Mouse (Mus musculus): ENCODE results near the gene Ccdc188. TPM values are rescaled to one million over a fixed set of nuclear protein-coding genes. Genes with fewer than 3 reads are reported as not detected.

Ccdc188 gene
- polyA plus RNA-seq (2012; rRNA removed): not detected in 2 replicates

DNA sequence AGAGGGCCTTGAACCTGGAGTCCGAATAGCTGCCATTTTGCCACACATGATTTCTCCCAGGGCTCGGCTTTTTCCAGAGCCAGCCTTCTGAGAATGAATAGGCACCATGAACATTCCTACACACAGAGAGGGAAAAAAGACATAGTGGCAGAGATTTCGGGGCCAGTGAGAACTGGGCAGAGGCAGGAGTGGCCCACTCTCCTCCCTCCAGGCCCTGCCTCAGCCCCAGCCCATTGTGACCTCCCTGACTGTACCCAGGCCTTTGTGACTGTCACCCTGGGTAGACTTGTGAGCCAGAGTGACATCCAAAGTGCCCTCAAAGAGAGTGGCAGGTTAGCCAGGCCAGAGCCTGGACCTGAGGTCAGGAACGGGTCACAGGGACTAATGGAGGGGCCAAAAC, at the start of gene Ccdc188:
Gene Ccdc188, plus strand, starts transcription at position 301 of the 400 bp plus-strand sequence.

DNA sequence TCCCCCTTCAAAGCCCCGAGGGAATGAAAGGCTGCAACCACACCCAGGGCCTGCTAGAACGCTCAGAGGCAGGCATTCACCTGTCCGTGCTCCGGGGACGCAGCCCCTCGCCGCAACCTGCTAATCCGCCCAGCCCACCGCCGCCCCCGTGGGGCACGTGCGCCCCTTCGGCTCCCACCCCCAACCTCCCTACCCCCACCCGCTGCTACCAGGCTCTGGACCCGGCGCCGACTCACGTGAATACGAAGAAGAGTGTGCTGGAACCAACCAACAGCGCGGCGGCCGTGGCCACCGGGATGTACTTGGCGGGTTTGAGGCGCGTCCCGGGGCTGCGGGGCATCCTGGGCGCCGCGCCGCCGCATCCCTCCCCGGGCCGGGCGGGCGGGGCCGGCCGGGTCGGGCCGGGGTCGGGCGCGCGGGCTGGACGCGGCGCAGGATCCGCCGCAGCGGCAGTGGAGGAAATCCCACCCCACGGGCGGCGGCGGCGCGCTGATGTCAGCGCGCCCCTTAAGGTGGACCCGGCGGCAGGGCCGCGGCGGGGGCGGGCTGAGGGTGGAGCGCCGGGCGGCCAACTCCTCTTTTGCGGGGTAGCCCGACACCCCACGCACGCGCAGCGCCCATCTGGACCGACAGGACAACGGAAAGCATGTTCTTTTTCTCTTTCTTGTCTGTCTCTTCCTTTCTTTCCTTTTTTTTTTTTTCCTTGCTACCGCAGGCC, 17.2 kb downstream of the Ccdc188 start, which contains the start of gene Zdhhc8:
Gene Zdhhc8, minus strand, starts transcription at position 466 of the 718 bp plus-strand sequence.

DNA sequence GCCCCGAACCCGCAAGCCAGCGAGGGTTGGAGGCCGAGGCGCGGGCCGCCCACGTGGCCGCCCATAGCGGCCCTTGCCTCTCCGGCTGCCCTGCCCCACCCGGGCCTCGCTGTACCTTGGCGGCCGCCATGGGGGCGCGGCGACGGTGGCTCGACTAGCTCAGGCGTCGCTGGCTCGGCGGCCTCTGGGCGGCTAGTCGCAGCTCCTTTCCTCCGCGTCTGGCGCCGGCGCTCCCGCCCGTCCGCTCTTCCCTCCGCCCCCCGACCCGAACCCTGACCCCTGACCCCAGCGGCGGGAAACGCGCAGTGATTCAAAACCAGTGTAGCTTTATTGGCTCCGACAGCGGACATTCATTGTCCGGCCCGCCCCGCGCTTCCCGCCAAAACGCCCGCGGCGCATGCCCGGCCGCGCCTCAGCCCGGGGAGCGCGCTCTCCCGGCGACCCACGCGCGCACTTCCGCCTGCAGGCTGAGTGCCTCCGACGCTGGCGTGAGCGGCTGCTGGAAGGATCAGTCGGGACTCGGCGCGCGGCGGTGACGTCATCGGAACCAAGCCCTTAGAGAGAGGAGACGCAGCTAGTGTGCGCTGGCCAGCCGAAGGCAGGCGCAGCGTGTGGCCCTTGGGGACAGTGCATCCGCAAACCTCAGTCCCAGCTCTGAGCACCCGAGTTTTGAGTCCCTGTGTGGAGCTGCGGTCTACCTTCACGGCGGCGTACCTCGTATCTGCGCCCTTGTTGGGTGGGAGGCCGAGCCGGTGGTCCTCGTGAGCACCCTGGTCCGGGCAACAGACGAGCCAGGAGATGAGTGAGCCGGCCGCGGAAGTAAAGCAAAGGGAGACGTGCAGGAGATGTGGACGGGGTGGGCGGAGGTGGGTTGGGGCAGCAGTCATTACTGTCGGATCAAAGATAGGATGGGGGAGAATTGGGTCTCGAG, 31.0 kb downstream of the Ccdc188 start, which contains the start of the genes Trmt2a and Ranbp1:
Gene Trmt2a, plus strand, starts transcription at position 247 of the 931 bp plus-strand sequence.
Gene Ranbp1, minus strand, starts transcription at position 300 of the 931 bp plus-strand sequence.

DNA sequence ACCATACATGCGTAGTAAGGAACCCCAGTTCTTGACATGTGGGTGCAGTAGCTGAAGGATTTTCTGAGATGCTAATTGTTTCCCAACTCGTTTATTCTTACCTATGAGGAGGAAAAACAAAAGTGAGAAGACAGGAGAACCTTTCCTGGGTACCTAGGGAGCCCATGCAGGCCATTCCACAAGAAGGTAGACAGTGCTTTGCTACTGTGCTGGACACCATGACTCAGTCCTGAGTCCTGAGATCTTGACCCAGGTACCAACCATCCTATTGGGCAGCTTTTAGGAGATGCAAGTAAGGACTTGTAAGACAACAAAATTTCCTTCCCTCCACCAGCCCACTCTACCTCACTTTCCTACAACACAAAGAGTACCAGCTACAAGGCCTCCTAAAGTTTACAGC, 40.5 kb downstream of the Ccdc188 start, which contains the start of gene Gm49776:
Gene Gm49776, minus strand, starts transcription at position 101 of the 400 bp plus-strand sequence.

Other genes starting within 250 kb of the Ccdc188 start
- gene Vpreb2, start 237.5 kb upstream of the Ccdc188 start, polyA plus RNA-seq (2012; rRNA removed): not detected in 2 replicates
- 111 and 117 TPM in 2 replicates for gene Dgcr6, start 165.0 kb upstream of the Ccdc188 start, polyA plus RNA-seq (2012; rRNA removed)
- 6.3 and 8.4 TPM in 2 replicates for gene Prodh, start 127.7 kb upstream of the Ccdc188 start, polyA plus RNA-seq (2012; rRNA removed)
- gene Rtn4r, start 90.2 kb upstream of the Ccdc188 start, polyA plus RNA-seq (2012; rRNA removed): 68.5 and 70.7 TPM in 2 replicates
- gene Zdhhc8, start 17.3 kb downstream of the Ccdc188 start, polyA plus RNA-seq (2012; rRNA removed): 52.0 and 62.2 TPM in 2 replicates
- 92.8 and 93.7 TPM in 2 replicates for gene Trmt2a, start 30.8 kb downstream of the Ccdc188 start, polyA plus RNA-seq (2012; rRNA removed)
- gene Ranbp1, start 30.9 kb downstream of the Ccdc188 start, polyA plus RNA-seq (2012; rRNA removed): 176 and 186 TPM in 2 replicates
- gene Gm49776, start 40.4 kb downstream of the Ccdc188 start, polyA plus RNA-seq (2012; rRNA removed): 0.15 TPM in 1 of 2 replicates, not detected in the other
- gene Dgcr8, start 71.4 kb downstream of the Ccdc188 start, polyA plus RNA-seq (2012; rRNA removed): 66.9 and 70.9 TPM in 2 replicates
- 99.7 and 100 TPM in 2 replicates for gene Tango2, start 130.2 kb downstream of the Ccdc188 start, polyA plus RNA-seq (2012; rRNA removed)
- 115 and 122 TPM in 2 replicates for gene Arvcf, start 130.3 kb downstream of the Ccdc188 start, polyA plus RNA-seq (2012; rRNA removed)
- gene Txnrd2, start 208.5 kb downstream of the Ccdc188 start, polyA plus RNA-seq (2012; rRNA removed): 26.0 and 26.7 TPM in 2 replicates
- gene Comt, start 209.0 kb downstream of the Ccdc188 start, polyA plus RNA-seq (2012; rRNA removed): 80.7 and 90.6 TPM in 2 replicates